Mouse (Mus musculus) erythroid progenitor cell, adult 5-6 weeks (primary cell): ENCODE measurements around the gene Adam33. TPM values are rescaled to one million over a fixed set of nuclear protein-coding genes. Genes with fewer than 3 reads are reported as not detected.

ENCODE experiments used
- ATAC-seq: replicated peaks from 2 replicates; pipeline ENCODE4 v1.8.0; 2016; ENCODE audit warnings: moderate number of reproducible peaks, mild to moderate bottlenecking, moderate TSS enrichment, inconsistent platforms; ENCODE audit not compliant: poor library complexity, low FRiP score, severe bottlenecking
- total RNA-seq, 2 experiments: library from RNA; stranded (forward) in 1 of 2; stranded (reverse) in 1 of 2; fragments of 150-400 nt in 1 of 2; fragments of 186-747, 209-891 nt in 1 of 2; gene quantifications; 2 replicates each; pipeline versions ENCODE4 v1.2.3 to v1.2.4; 2015 to 2017; ENCODE audit warnings: low replicate concordance in 2 of 2

Gene Adam33
- total RNA-seq, 2 experiments from 2014 or later: 11.3 to 15.5 TPM

DNA sequence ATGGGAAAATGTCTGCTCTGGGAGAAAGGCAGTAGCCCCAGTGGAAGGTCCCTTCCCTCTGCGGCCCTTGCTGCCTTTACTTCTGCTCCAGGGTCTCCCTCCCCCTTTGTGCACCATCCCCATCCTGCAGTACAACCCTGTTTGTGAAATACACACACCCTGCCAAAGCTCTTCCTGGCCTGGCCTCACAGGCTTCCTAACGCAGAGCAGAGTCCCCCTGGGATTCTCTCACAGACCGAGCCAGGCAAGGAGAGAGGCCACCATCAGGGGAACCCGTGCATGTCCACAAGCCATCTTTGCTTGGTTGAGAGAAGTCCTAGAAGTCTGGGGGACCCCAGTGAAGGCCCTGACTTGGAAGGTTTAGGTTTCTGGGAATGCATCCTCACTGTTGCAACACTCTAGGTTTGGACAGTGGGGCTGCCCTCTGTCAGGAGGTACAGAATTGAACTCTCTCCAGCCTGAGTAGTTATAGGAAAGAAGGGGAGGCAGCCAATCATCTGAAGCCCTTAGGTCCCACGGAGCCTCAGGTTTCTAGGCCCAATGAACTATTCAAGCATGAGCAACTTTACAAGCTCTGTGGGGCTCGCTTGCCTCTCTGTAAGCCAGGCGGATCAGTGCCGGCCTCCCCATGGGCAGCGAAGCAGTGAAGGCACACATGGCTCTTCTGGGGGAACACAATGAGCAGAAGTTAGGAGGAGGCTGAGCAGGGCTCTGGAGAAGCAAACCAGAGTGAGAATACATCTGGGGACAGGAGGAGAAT lies 3.7 kb downstream of the Adam33 start:
- no peak for ATAC-seq

GRCm38 (mm10) chr2:131059377-131059776 lies 4.2 kb downstream of the Adam33 start:
- no peak for ATAC-seq

DNA sequence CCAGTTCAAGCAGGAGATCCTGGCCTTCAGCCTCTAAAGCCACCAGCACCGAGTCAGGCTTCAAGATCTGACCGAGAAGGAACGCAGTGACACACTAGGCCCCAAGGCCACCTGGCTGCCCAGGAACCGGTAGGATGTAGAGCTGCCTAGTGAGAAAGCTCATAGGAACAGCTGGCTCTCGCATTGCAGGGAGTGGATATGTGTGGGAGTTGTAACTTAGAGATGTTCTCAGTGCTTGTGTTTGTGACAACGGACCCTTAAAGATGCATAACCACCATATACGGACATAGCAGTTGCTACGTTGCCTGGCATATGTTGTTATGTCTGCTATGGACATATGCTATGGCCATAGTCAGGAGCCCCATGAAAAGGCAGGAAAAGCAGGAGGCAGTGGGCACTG lies 4.9 kb downstream of the Adam33 start:
- no peak for ATAC-seq

- ATAC-seq: 0 out of 2 replicates have a peak, but pooled peaks have one; percentile 31
Observed at GRCm38 (mm10) chr2:131056191-131056590, 7.4 kb downstream of the Adam33 start.

DNA sequence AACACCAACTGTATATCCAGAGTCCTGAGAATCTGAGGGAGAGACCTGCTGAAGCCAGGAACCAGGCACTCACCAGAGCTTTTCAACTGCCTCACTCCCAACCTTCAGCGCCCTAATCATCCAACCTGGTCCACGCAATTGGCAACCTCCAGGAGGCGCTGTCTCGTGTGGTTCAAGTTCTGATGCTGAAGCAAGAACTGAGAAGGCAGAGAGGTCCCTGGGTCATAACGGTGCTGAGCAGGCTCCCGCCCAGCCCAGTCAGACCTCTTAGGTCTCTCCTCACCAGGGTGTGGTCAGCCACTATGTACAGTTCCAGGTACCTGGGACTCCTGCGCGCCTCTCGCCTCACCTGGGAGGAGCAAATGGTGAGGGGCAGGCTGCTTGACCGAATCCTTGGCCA lies 8.0 kb downstream of the Adam33 start:
- peak; percentile 55 for ATAC-seq

- peak; percentile 4; the same call in 1 of the 2 replicates for ATAC-seq
Observed at GRCm38 (mm10) chr2:131054646-131055264, 8.9 kb downstream of the Adam33 start.

DNA sequence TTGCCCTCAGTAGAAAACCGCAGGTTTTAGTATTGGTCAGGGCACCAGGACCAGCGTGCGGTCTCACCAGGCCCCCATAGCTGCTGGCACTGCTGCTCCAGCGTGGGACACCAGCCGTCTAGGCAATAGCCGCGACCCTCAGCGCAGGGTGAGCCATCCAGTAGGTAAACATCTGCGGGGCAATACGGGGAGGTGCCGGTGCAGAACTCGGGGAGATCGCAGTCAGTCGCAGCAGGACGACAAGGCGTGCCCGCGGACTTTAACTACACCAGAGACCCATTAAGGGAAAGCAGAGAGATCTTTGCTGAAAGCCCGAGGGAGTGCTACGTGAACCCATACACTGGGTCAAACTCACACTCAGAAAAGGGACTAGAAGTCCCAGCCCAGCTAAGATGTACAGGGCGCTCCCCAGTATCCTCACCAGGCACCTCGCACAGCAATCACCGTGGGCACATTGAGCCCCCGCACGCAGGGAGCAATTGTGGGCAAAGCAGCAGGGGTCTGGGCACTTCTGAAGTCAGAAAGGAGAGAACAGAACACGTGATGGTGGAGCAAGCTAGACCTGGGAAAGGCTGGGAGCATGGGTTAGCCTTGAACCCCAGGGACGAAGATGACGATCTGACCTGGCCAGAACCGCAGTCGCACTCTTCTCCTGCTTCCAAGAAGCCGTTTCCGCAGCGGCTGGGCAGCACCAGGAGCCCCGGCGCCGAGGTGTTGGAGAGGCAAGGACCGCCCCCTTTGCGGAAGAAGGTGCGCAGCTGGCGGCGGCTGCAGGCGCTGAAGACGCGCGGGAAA lies 9.6 kb downstream of the Adam33 start:
- peak; percentile 58 for ATAC-seq

DNA sequence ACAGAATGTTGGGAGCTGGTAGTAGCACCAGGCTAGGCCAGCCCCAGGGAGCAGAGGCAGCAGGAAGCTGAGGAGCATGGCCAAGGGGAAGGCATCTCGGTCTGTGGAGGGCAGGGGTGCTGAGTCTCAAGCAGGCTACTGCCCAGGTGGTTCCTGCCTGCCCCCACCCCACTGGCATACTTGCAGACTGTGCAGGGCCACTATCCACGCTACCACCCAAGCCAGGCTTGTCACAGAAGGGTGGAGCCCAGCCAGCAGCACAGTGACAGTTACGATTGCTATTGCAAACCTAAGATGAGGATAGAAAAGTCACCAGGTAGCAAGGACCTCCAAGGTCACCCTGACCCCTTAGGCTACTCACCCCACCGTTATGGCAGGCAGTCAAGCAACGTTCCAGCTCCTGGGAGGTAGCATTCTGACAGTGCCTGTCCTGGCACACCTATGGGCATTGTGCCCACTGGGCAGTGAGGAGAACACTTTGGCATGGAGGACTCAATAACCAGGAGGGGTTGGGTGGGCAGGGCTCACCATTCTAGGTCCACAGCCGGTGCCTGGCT lies 10.7 kb downstream of the Adam33 start:
- peak; percentile 52 for ATAC-seq

- peak; percentile 31 for ATAC-seq
Observed at GRCm38 (mm10) chr2:131052043-131052442, 11.6 kb downstream of the Adam33 start.

- peak; percentile 30 for ATAC-seq
Observed at GRCm38 (mm10) chr2:131046025-131046424, 17.6 kb downstream of the Adam33 start.

GRCm38 (mm10) chr2:131044989-131045720 lies 18.5 kb downstream of the Adam33 start:
- peak; percentile 70 for ATAC-seq

DNA sequence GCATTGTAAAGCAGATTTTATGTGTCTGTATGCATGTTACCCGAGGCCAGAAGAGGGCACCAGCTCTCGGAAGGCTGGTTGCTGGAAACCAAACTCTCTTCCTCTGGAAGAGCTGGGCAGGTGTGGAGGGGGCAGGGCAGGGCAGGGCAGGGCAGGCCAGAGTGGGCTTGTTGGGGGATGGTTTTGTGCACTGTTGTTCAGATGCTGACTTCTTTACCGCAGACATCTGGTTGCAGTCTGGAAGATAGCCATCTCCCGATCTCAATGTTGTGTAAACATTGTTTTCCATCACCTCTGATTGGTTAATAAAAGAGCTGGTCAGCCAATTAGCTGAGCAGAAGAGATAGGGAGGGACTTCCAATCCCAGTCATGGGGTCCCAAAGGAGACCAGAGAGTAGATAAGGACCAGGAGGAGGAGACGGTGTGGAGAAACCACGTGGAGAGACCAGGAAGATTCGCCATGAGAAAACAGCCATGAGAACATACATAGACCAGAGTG lies 19.2 kb downstream of the Adam33 start:
- no peak for ATAC-seq

- ATAC-seq: no peak
Observed at GRCm38 (mm10) chr2:131042988-131043387, 20.6 kb downstream of the Adam33 start, which contains the start of gene Gfra4. Gene Gfra4, minus strand, starts transcription at chr2:131043088.

GRCm38 (mm10) chr2:131040854-131041825 lies 22.5 kb downstream of the Adam33 start:
- no peak for ATAC-seq

GRCm38 (mm10) chr2:131038675-131039074 lies 24.9 kb downstream of the Adam33 start:
- ATAC-seq: no peak

- no peak for ATAC-seq
Observed at GRCm38 (mm10) chr2:131038197-131038596, 25.4 kb downstream of the Adam33 start.

DNA sequence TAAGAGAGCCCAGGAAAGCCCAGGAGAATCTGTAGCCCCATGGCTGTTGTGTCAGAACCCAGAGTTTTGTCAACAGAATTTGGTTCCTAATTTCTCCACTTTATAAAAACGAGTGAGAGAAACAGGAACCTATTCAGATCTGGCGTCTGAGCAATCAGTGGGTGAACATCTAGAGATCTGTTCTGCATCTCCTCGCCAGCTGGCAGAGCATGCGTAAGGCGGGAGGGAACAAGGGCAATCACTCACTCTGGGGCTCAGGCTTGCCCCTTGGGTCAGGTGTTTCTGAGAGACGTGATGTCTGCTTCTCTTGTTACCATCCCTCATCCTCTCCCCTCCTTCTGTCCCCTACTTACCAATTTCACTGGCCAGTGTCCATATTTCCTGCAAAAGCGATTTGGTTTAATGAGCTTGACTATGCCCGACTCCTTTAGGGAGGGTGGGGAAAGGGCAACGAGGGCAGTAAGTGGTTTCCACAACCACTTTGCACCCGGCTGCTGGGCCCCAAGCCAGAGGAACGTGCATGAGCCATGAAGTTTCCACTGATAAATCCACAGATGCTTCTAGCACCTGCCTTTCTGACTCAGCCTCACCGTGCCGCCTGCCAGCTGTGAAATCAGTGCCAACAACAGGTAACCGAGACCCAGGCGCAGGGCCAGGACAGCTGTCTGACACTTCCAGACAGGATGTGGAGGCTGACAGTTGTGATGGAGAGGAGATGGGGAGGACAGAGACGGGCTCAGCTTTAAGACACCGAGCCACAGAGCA lies 26.2 kb downstream of the Adam33 start:
- ATAC-seq: no peak
